ENCODE assay signal across 18 mouse cellular contexts in genomic region chr13:37860789-37861188, GRCm38 (mm10).
DNase-seq lines count a peak whose midpoint lies in the region; ATAC-seq and TF ChIP-seq lines count a peak whose summit lies in the region.
"Had no signal": no experiment of that assay in that cellular context is flagged by ENCODE, and none has a peak within 500 bp of the region (broad histone marks: within the 10 kb centered on the region; RNA-seq: fewer than 3 reads in every experiment).

No protein-coding gene starts in this region.

- H3K9me3 ChIP-seq in liver, embryonic 14.5 days (ENCODE audit: control insufficient read depth, low read length) = no peaks in the 10 kb centered on the region
- H3K9me3 ChIP-seq in stomach, postnatal 0 days (ENCODE audit: control insufficient read depth, low read length) = no peaks in the 10 kb centered on the region
- H3K9me3 ChIP-seq: forebrain, embryonic 12.5 days; limb, embryonic 13.5 days had no signal

- peaks cover 34% of the 10 kb centered on the region for H3K4me1 ChIP-seq in kidney, adult 2 months (ENCODE audit: control insufficient read depth, insufficient read depth, low read length)
- peaks cover 65 to 71% of the 10 kb centered on the region in 2 experiments for H3K4me1 ChIP-seq in liver, embryonic 14.5 days (replicated peaks; ENCODE audit: control insufficient read depth in 2 of 2, insufficient read depth in 2 of 2, low read length in 1 of 2)
- H3K4me1 ChIP-seq in stomach, postnatal 0 days (replicated peaks; ENCODE audit: control insufficient read depth, insufficient read depth) = peaks cover 14% of the 10 kb centered on the region

- TF ChIP-seq EP300 in liver, embryonic 14.5 days (IDR thresholded peaks at IDR 0.05; ENCODE audit: low read depth) = no peak
- no peak for TF ChIP-seq EP300 in stomach, postnatal 0 days (optimal IDR thresholded peaks at IDR 0.05)

- H3K4me3 ChIP-seq in kidney, adult 2 months (ENCODE audit: insufficient read depth, low read depth, low read length) = no peak overlapping the region
- H3K4me3 ChIP-seq in liver, embryonic 14.5 days (ENCODE audit: insufficient read depth in 1 of 2, low read depth in 2 of 2, low read length in 2 of 2) = no peak overlapping the region; a peak in 1 of 4 replicates
- no peak overlapping the region for H3K4me3 ChIP-seq in stomach, postnatal 0 days (ENCODE audit: low read depth, low read length)
- H3K4me3 ChIP-seq in layer of hippocampus, adult 2 months = no peak overlapping the region
- H3K4me3 ChIP-seq: forebrain, embryonic 12.5 days; heart, adult 2 months; limb, embryonic 13.5 days had no signal

- peak overlapping the region; percentile 46 for H3K9ac ChIP-seq in liver, embryonic 14.5 days (replicated peaks)
- H3K9ac ChIP-seq in stomach, postnatal 0 days (ENCODE audit: low read length) = no peak overlapping the region
- H3K9ac ChIP-seq: forebrain, embryonic 12.5 days; limb, embryonic 13.5 days had no signal

- no peak for DNase-seq in kidney, adult 2 months
- DNase-seq in kidney, postnatal 14 days = no peak
- DNase-seq in spleen, postnatal 36 days (ENCODE audit: low spot score in 2 of 2) = peak; percentile 51 to 54
- DNase-seq in spleen, postnatal 4 days (ENCODE audit: low spot score in 2 of 2) = no peak
- DNase-seq in liver, embryonic 14.5 days (ENCODE audit: low read depth in 3 of 3, low spot score in 3 of 3) = no peak
- DNase-seq in stomach, postnatal 0 days (ENCODE audit: low spot score) = no peak
- no peak for DNase-seq in layer of hippocampus, adult 2 months (ENCODE audit: low spot score in 2 of 2)
- no peak for DNase-seq in adrenal gland, adult 8-10 months
- DNase-seq: cerebellum, adult 9-11 months; heart, postnatal 14 days; kidney, postnatal 36 days; retina, postnatal 1 day; spleen, adult 18-20 months; thymus, postnatal 14 days had no signal

- H3K4me2 ChIP-seq in liver, embryonic 14.5 days (ENCODE audit: low read depth) = peak overlapping the region; percentile 54
- H3K4me2 ChIP-seq in stomach, postnatal 0 days (replicated peaks; ENCODE audit: low read depth) = no peak overlapping the region
- H3K4me2 ChIP-seq: forebrain, embryonic 12.5 days; limb, embryonic 13.5 days had no signal

- TF ChIP-seq CTCF in kidney, adult 2 months (conservative IDR thresholded peaks at IDR 0.05; ENCODE audit: insufficient read depth, insufficient read length, low read depth, low read length) = no peak
- no peak for TF ChIP-seq CTCF in liver, embryonic 14.5 days (IDR thresholded peaks at IDR 0.05; ENCODE audit: low read depth)
- TF ChIP-seq CTCF in stomach, postnatal 0 days (IDR thresholded peaks at IDR 0.05; ENCODE audit: low read depth) = no peak
- TF ChIP-seq CTCF in layer of hippocampus, adult 2 months (conservative IDR thresholded peaks at IDR 0.05) = no peak

- no peak for ATAC-seq in liver, embryonic 14.5 days (ENCODE audit: insufficient read depth)
- no peak for ATAC-seq in stomach, postnatal 0 days (ENCODE audit: low FRiP score, low TSS enrichment)
- ATAC-seq: activated CD4-positive, CD25-positive, alpha-beta regulatory T cell, adult 4 months had no signal

- no peaks in the 10 kb centered on the region for H3K27me3 ChIP-seq in kidney, adult 2 months (replicated peaks; ENCODE audit: control insufficient read depth, insufficient read depth, low read length)
- H3K27me3 ChIP-seq in liver, embryonic 14.5 days (ENCODE audit: control insufficient read depth, insufficient read depth, low read length) = no peaks in the 10 kb centered on the region
- H3K27me3 ChIP-seq in stomach, postnatal 0 days (ENCODE audit: control insufficient read depth, insufficient read depth, low read length) = no peaks in the 10 kb centered on the region
- H3K27me3 ChIP-seq: limb, embryonic 13.5 days had no signal

- peak overlapping the region; percentile 84 for H3K27ac ChIP-seq in kidney, adult 2 months (ENCODE audit: insufficient read depth, low read depth, low read length)
- peak overlapping the region; percentile 85 for H3K27ac ChIP-seq in liver, embryonic 14.5 days
- H3K27ac ChIP-seq in stomach, postnatal 0 days (replicated peaks) = peak overlapping the region; percentile 81; the same call in 1 of the 2 replicates
- no peak overlapping the region for H3K27ac ChIP-seq in layer of hippocampus, adult 2 months
- H3K27ac ChIP-seq: forebrain, embryonic 12.5 days; heart, adult 2 months had no signal

- no peak for TF ChIP-seq POLR2A in kidney, adult 2 months (IDR thresholded peaks at IDR 0.05; ENCODE audit: low read depth, low read length)

- WGBS in kidney, adult 2 months = 28% methylated on average over 3 of the region's 3 CpGs
- 44% methylated on average over 3 of the region's 3 CpGs for WGBS in liver, embryonic 14.5 days (ENCODE audit: insufficient replicate concordance)
- 46% methylated on average over 3 of the region's 3 CpGs for WGBS in stomach, postnatal 0 days

- H3K36me3 ChIP-seq in kidney, adult 2 months (ENCODE audit: control insufficient read depth, insufficient read depth, low read length) = no peaks in the 10 kb centered on the region
- H3K36me3 ChIP-seq in liver, embryonic 14.5 days (replicated peaks; ENCODE audit: control insufficient read depth, insufficient read depth, low read depth) = peaks cover 2% of the 10 kb centered on the region; the same call in 1 of the 2 replicates
- no peaks in the 10 kb centered on the region for H3K36me3 ChIP-seq in stomach, postnatal 0 days (ENCODE audit: control insufficient read depth, insufficient read depth, low read length)
- H3K36me3 ChIP-seq: forebrain, embryonic 12.5 days; limb, embryonic 13.5 days had no signal

Comparison
In these comparisons a context has a peak if more than half of its experiments do, and no peak if none do; other contexts are left out.
1. DNase-seq: peak in spleen, postnatal 36 days (2 of 2); none in kidney, adult 2 months (single experiment), kidney, postnatal 14 days (single experiment), spleen, postnatal 4 days (0 of 2), liver, embryonic 14.5 days (0 of 3), stomach, postnatal 0 days (single experiment), layer of hippocampus, adult 2 months (0 of 2) and adrenal gland, adult 8-10 months (single experiment).